In the genomic region with DNA sequence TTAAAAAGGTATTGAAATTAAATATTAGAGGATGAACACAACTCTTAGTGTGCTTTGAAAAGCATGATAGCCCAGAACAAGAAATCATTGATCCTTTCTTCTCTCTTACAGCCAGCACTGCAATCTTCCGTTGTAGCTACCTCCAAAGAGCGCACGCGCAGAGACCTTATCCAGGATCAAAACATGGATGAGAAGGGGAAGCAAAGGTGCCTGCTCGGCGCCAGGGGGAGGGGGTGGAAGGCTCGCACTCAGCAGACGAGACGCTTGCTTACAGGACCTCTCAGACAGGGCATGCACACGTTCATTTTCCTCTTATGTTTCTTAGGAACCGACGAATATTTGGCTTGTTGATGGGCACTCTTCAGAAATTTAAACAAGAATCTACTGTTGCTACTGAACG, we compare ENCODE assay signal across 19 mouse cellular contexts. TPM values are rescaled to one million over a fixed set of nuclear protein-coding genes. Genes with fewer than 3 reads are reported as not detected.
DNase-seq lines count a peak whose midpoint lies in the region; ATAC-seq and TF ChIP-seq lines count a peak whose summit lies in the region.
"Had no signal": no experiment of that assay in that cellular context is flagged by ENCODE, and none has a peak within 500 bp of the region (broad histone marks: within the 10 kb centered on the region; RNA-seq: fewer than 3 reads in every experiment).

No protein-coding gene starts in this region.

- TF ChIP-seq EP300 in liver, embryonic 14.5 days (IDR thresholded peaks at IDR 0.05; ENCODE audit: low read depth): no peak

- H3K4me3 ChIP-seq in hindbrain, embryonic 14.5 days (replicated peaks; ENCODE audit: low read length): no peak overlapping the region
- no peak overlapping the region for H3K4me3 ChIP-seq in hindbrain, embryonic 10.5 days
- no peak overlapping the region for H3K4me3 ChIP-seq in liver, embryonic 14.5 days (ENCODE audit: insufficient read depth in 1 of 2, low read depth in 2 of 2, low read length in 2 of 2)
- H3K4me3 ChIP-seq in layer of hippocampus, adult 2 months: no peak overlapping the region
- H3K4me3 ChIP-seq: hindbrain, embryonic 15.5 days had no signal

- H3K9ac ChIP-seq in hindbrain, embryonic 14.5 days: no peak overlapping the region
- no peak overlapping the region for H3K9ac ChIP-seq in liver, embryonic 14.5 days (replicated peaks)
- H3K9ac ChIP-seq: embryonic facial prominence, embryonic 15.5 days; forebrain, embryonic 12.5 days; hindbrain, embryonic 15.5 days had no signal

- 95% methylated on average over 13 of the region's 13 CpGs for WGBS in hindbrain, embryonic 14.5 days
- 94% methylated on average over 13 of the region's 13 CpGs for WGBS in hindbrain, embryonic 10.5 days
- WGBS in liver, embryonic 14.5 days (ENCODE audit: insufficient replicate concordance): 90% methylated on average over 13 of the region's 13 CpGs

- ATAC-seq in hindbrain, embryonic 14.5 days (ENCODE audit: low FRiP score): no peak
- no peak for ATAC-seq in liver, embryonic 14.5 days (ENCODE audit: insufficient read depth)
- ATAC-seq: forebrain, embryonic 16.5 days; Patski had no signal

- H3K36me3 ChIP-seq in hindbrain, embryonic 14.5 days (replicated peaks; ENCODE audit: control insufficient read depth, insufficient read depth): peaks cover 50% of the 10 kb centered on the region
- H3K36me3 ChIP-seq in hindbrain, embryonic 10.5 days: peaks cover 59% of the 10 kb centered on the region
- peaks cover 48% of the 10 kb centered on the region for H3K36me3 ChIP-seq in liver, embryonic 14.5 days (replicated peaks; ENCODE audit: control insufficient read depth, insufficient read depth, low read depth)

- H3K27ac ChIP-seq in hindbrain, embryonic 14.5 days: no peak overlapping the region
- no peak overlapping the region for H3K27ac ChIP-seq in hindbrain, embryonic 10.5 days
- no peak overlapping the region for H3K27ac ChIP-seq in liver, embryonic 14.5 days
- H3K27ac ChIP-seq in layer of hippocampus, adult 2 months: no peak overlapping the region
- H3K27ac ChIP-seq: embryonic facial prominence, embryonic 15.5 days; forebrain, embryonic 12.5 days; hindbrain, embryonic 15.5 days had no signal

- H3K9me3 ChIP-seq in hindbrain, embryonic 14.5 days (ENCODE audit: control insufficient read depth, low read length): no peaks in the 10 kb centered on the region
- no peaks in the 10 kb centered on the region for H3K9me3 ChIP-seq in hindbrain, embryonic 10.5 days
- no peaks in the 10 kb centered on the region for H3K9me3 ChIP-seq in liver, embryonic 14.5 days (ENCODE audit: control insufficient read depth, low read length)
- H3K9me3 ChIP-seq: embryonic facial prominence, embryonic 15.5 days; forebrain, embryonic 12.5 days; hindbrain, embryonic 15.5 days had no signal

- peaks cover 11% of the 10 kb centered on the region for H3K4me1 ChIP-seq in hindbrain, embryonic 14.5 days (replicated peaks; ENCODE audit: control insufficient read depth, insufficient read depth, low read length)
- peaks cover 14% of the 10 kb centered on the region for H3K4me1 ChIP-seq in hindbrain, embryonic 10.5 days (replicated peaks)
- peaks cover 5 to 9% of the 10 kb centered on the region in 2 experiments for H3K4me1 ChIP-seq in liver, embryonic 14.5 days (replicated peaks; ENCODE audit: control insufficient read depth in 2 of 2, insufficient read depth in 2 of 2, low read length in 1 of 2)

- peak; percentile 8 for DNase-seq in hindbrain, embryonic 14.5 days (ENCODE audit: low spot score)
- DNase-seq in hindbrain, embryonic 10.5 days (ENCODE audit: low spot score): no peak
- DNase-seq in liver, embryonic 14.5 days (ENCODE audit: low read depth in 3 of 3, low spot score in 3 of 3): no peak
- no peak for DNase-seq in liver
- peak; percentile 71 for DNase-seq in R1 (ENCODE audit: low read depth, low spot score)
- no peak for DNase-seq in layer of hippocampus, adult 2 months (ENCODE audit: low spot score in 2 of 2)
- DNase-seq: adrenal gland, postnatal 10 days; cerebellum, adult 11 months; cerebellum, adult 8-10 months; cerebellum, postnatal 14 days; embryo, embryonic 11 days; gastrocnemius, postnatal 10 days; heart, postnatal 10 days; kidney, adult 18-20 months had no signal

- no peaks in the 10 kb centered on the region for H3K27me3 ChIP-seq in hindbrain, embryonic 14.5 days (ENCODE audit: control insufficient read depth, insufficient read depth, low read length)
- H3K27me3 ChIP-seq in hindbrain, embryonic 10.5 days (ENCODE audit: insufficient read depth, poor library complexity, severe bottlenecking): no peaks in the 10 kb centered on the region
- H3K27me3 ChIP-seq in liver, embryonic 14.5 days (ENCODE audit: control insufficient read depth, insufficient read depth, low read length): no peaks in the 10 kb centered on the region
- H3K27me3 ChIP-seq: embryonic facial prominence, embryonic 15.5 days; forebrain, embryonic 12.5 days; hindbrain, embryonic 15.5 days; Patski had no signal

- H3K4me2 ChIP-seq in hindbrain, embryonic 14.5 days (replicated peaks): no peak overlapping the region
- H3K4me2 ChIP-seq in liver, embryonic 14.5 days (ENCODE audit: low read depth): peak overlapping the region; percentile 97; the same call in 1 of the 2 replicates

- TF ChIP-seq CTCF in liver, embryonic 14.5 days (IDR thresholded peaks at IDR 0.05; ENCODE audit: low read depth): no peak
- TF ChIP-seq CTCF in layer of hippocampus, adult 2 months (conservative IDR thresholded peaks at IDR 0.05): no peak

RNA-seq across cellular contexts. Expression of gene Pnn, which starts 2.1 kb away (rescaled TPM):
- 63.4 and 70.6 TPM in 2 replicates for polyA plus RNA-seq in hindbrain, embryonic 14.5 days (2014; fragmentation: Nextera tagmentation; extraction: Ambion mirVana)
- polyA plus RNA-seq in hindbrain, embryonic 10.5 days (2016; fragmentation: Nextera tagmentation; extraction: Ambion mirVana): 68.6 and 105 TPM in 2 replicates
- polyA plus RNA-seq in liver, embryonic 14.5 days (2012; rRNA removed): 19.2 and 43.8 TPM in 2 replicates
- polyA plus RNA-seq in liver, embryonic 14.5 days (2014; fragmentation: Nextera tagmentation; extraction: Ambion mirVana): 27.3 and 29.9 TPM in 2 replicates
- 10 to 100 TPM; 58.7 to 78.3 TPM for total RNA-seq in layer of hippocampus, adult 2 months (2021)

RNA-seq across cellular contexts. Expression of gene Trappc6b, which starts 7.5 kb away (rescaled TPM):
- polyA plus RNA-seq in hindbrain, embryonic 14.5 days (2014; fragmentation: Nextera tagmentation; extraction: Ambion mirVana): 110 and 111 TPM in 2 replicates
- polyA plus RNA-seq in hindbrain, embryonic 10.5 days (2016; fragmentation: Nextera tagmentation; extraction: Ambion mirVana): 72.6 and 84.8 TPM in 2 replicates
- polyA plus RNA-seq in liver, embryonic 14.5 days (2012; rRNA removed): 26.8 and 36.4 TPM in 2 replicates
- 32.3 and 34.3 TPM in 2 replicates for polyA plus RNA-seq in liver, embryonic 14.5 days (2014; fragmentation: Nextera tagmentation; extraction: Ambion mirVana)
- 100 to 1,000 TPM; 104 to 108 TPM for total RNA-seq in layer of hippocampus, adult 2 months (2021)

RNA-seq across cellular contexts. Expression of gene Mia2, which starts 26.8 kb away (rescaled TPM):
- 34.4 and 38.7 TPM in 2 replicates for polyA plus RNA-seq in hindbrain, embryonic 14.5 days (2014; fragmentation: Nextera tagmentation; extraction: Ambion mirVana)
- polyA plus RNA-seq in hindbrain, embryonic 10.5 days (2016; fragmentation: Nextera tagmentation; extraction: Ambion mirVana): 34.8 and 43.4 TPM in 2 replicates
- 26.9 and 31.7 TPM in 2 replicates for polyA plus RNA-seq in liver, embryonic 14.5 days (2012; rRNA removed)
- polyA plus RNA-seq in liver, embryonic 14.5 days (2014; fragmentation: Nextera tagmentation; extraction: Ambion mirVana): 42.6 and 43.4 TPM in 2 replicates
- 10 to 100 TPM; 47.3 to 52.6 TPM for total RNA-seq in layer of hippocampus, adult 2 months (2021)

RNA-seq across cellular contexts. Expression of gene Gemin2, which starts 55.6 kb away (rescaled TPM):
- polyA plus RNA-seq in hindbrain, embryonic 14.5 days (2014; fragmentation: Nextera tagmentation; extraction: Ambion mirVana): 11.8 and 13.9 TPM in 2 replicates
- 28.7 and 38.0 TPM in 2 replicates for polyA plus RNA-seq in hindbrain, embryonic 10.5 days (2016; fragmentation: Nextera tagmentation; extraction: Ambion mirVana)
- 7.6 and 10.2 TPM in 2 replicates for polyA plus RNA-seq in liver, embryonic 14.5 days (2012; rRNA removed)
- 14.3 and 14.5 TPM in 2 replicates for polyA plus RNA-seq in liver, embryonic 14.5 days (2014; fragmentation: Nextera tagmentation; extraction: Ambion mirVana)
- 10 to 100 TPM in 1 of 2 experiments, 1 to 10 TPM in 1; 9.2 to 10.9 TPM for total RNA-seq in layer of hippocampus, adult 2 months (2021)

RNA-seq across cellular contexts. Expression of gene Sec23a, which starts 57.0 kb away (rescaled TPM):
- 130 and 144 TPM in 2 replicates for polyA plus RNA-seq in hindbrain, embryonic 14.5 days (2014; fragmentation: Nextera tagmentation; extraction: Ambion mirVana)
- 58.5 and 67.8 TPM in 2 replicates for polyA plus RNA-seq in hindbrain, embryonic 10.5 days (2016; fragmentation: Nextera tagmentation; extraction: Ambion mirVana)
- polyA plus RNA-seq in liver, embryonic 14.5 days (2012; rRNA removed): 8.0 and 10.6 TPM in 2 replicates
- 23.7 and 25.1 TPM in 2 replicates for polyA plus RNA-seq in liver, embryonic 14.5 days (2014; fragmentation: Nextera tagmentation; extraction: Ambion mirVana)
- total RNA-seq in layer of hippocampus, adult 2 months (2021): 10 to 100 TPM; 96.2 to 97.7 TPM

Comparison
In these comparisons a context has a peak if more than half of its experiments do, and no peak if none do; other contexts are left out.
1. DNase-seq: peak in hindbrain, embryonic 14.5 days (single experiment) and R1 (single experiment); none in hindbrain, embryonic 10.5 days (single experiment), liver, embryonic 14.5 days (0 of 3), liver (single experiment) and layer of hippocampus, adult 2 months (0 of 2).